In the genomic region with DNA sequence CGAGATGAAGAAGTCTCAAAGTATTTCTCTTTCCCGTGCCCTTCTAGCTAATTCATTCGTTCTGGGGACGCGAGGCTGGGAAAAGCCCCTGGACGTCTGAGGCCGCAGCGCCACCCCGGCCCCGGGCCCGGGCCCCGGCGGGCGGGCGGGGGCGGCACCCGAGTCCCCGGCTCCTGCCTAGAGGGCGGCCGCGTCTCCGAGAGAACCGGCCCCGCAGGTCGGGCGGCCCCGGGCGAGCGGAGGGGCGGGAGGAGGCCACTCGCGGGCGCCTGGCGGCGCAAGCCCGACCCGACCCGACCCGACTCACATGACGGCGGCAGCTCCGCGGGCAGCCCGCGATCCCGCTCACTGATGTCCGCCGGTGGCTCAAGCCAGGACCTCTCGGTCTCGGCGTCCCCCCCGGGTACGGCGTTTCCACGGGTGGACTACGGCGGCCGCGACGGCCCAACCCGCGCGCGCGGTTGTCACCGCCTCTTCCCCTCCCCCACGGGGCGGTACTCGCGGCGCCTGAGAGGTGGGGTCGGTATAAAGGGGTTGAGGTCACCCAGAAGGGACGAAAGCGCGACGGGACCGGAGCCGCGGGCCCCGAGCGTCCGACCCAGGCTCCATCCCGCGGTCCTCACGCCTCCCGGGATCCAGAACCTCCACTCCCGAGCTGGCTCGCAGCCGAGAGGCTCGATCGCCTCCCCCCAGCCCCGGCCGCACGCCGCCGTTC, we compare ENCODE assay signal across 8 mouse cellular contexts. TPM values are rescaled to one million over a fixed set of nuclear protein-coding genes. Genes with fewer than 3 reads are reported as not detected.
A peak's percentile ranks its signal among the peaks of the same experiment; 100 is the strongest.
DNase-seq lines count a peak whose midpoint lies in the region; ATAC-seq and TF ChIP-seq lines count a peak whose summit lies in the region.

TSS of gene Elf1 (plus strand) at position 571 of the 715 bp plus-strand sequence.

- under 1% methylated on average over 80 of the region's 96 CpGs for WGBS in hindbrain, postnatal 0 days
- 1% methylated on average over 90 of the region's 96 CpGs for WGBS in macrophage (ENCODE audit: missing documents)

- peak within 1 kb of the TSS; percentile 65 for H3K4me2 ChIP-seq in hindbrain, postnatal 0 days (ENCODE audit: low read depth, low read length)

- peak; percentile 92 to 94 for DNase-seq in gastrocnemius, adult 8-10 months (ENCODE audit: low spot score in 2 of 2)
- peak; percentile 96 for DNase-seq in hindbrain, postnatal 0 days (ENCODE audit: low spot score)
- peak; percentile 96 to 99 for DNase-seq in left cerebral cortex, adult 2 months (ENCODE audit: extremely low spot score in 1 of 2, low spot score in 2 of 2)
- peak; percentile 84 for DNase-seq in retina, postnatal 7 days (ENCODE audit: low read depth, low spot score)
- DNase-seq in urinary bladder, adult 18-20 months (ENCODE audit: low spot score in 2 of 2) = peak; percentile 95 to 98

- intact Hi-C loops in left cerebral cortex, adult 2 months (cut with DNase I) = loop anchor here (2.0 to 10.0 kb wide), 2 partner anchors 82 to 734 kb away; no protein-coding TSS in a partner anchor

- no peaks in the 10 kb centered on the region for H3K27me3 ChIP-seq in hindbrain, postnatal 0 days (ENCODE audit: insufficient read depth, low read length)

- no peaks in the 10 kb centered on the region for H3K9me3 ChIP-seq in hindbrain, postnatal 0 days (ENCODE audit: low read length)

- H3K36me3 ChIP-seq in hindbrain, postnatal 0 days (ENCODE audit: insufficient read depth, low read length) = no peaks in the 10 kb centered on the region
- peaks cover 6% of the 10 kb centered on the region; the same call in 1 of the 2 replicates for H3K36me3 ChIP-seq in macrophage (ENCODE audit: inconsistent target)

- ATAC-seq in activated CD4-positive, CD25-positive, alpha-beta regulatory T cell, adult 4 months = peak; percentile 43
- peak; percentile 48 for ATAC-seq in common myeloid progenitor, adult 5-6 weeks (replicated peaks; ENCODE audit: low read depth, poor library complexity, severe bottlenecking)
- ATAC-seq in hindbrain, postnatal 0 days = peak; percentile 84

- peaks cover 78% of the 10 kb centered on the region for H3K79me2 ChIP-seq in macrophage (ENCODE audit: inconsistent target)

- peak within 1 kb of the TSS; percentile 100 for H3K27ac ChIP-seq in hindbrain, postnatal 0 days
- H3K27ac ChIP-seq in left cerebral cortex, adult 2 months = peak within 1 kb of the TSS; percentile 100
- peak within 1 kb of the TSS; percentile 79 for H3K27ac ChIP-seq in macrophage

- TF ChIP-seq CTCF in hindbrain, postnatal 0 days (IDR thresholded peaks at IDR 0.05; ENCODE audit: low read depth) = no peak
- TF ChIP-seq CTCF in left cerebral cortex, adult 2 months (IDR thresholded peaks at IDR 0.05) = no peak

- peak within 1 kb of the TSS; percentile 98 for H3K4me3 ChIP-seq in hindbrain, postnatal 0 days (ENCODE audit: low read length)
- peak within 1 kb of the TSS; percentile 93 for H3K4me3 ChIP-seq in left cerebral cortex, adult 2 months
- peak within 1 kb of the TSS; percentile 63 for H3K4me3 ChIP-seq in macrophage (ENCODE audit: inconsistent target)

- H3K9ac ChIP-seq in hindbrain, postnatal 0 days (replicated peaks; ENCODE audit: low read length) = peak within 1 kb of the TSS; percentile 98

- H3K4me1 ChIP-seq in hindbrain, postnatal 0 days (ENCODE audit: insufficient read depth, low read length) = peaks cover 16% of the 10 kb centered on the region

RNA-seq across cellular contexts. Expression of gene Elf1, which starts in this region (rescaled TPM):
- 100 to 1,000 TPM; 122 to 145 TPM for polyA plus RNA-seq in activated CD4-positive, CD25-positive, alpha-beta regulatory T cell, adult 4 months (2017; shearing (Covaris generic))
- total RNA-seq in common myeloid progenitor, adult 5-6 weeks (2017) = 270 and 285 TPM in 2 replicates
- total RNA-seq in gastrocnemius, adult 8-10 months (2022) = 1 to 10 TPM; 3.0 to 4.3 (median 4.0) TPM
- total RNA-seq in hindbrain, postnatal 0 days (2014; rRNA removed) = 4.3 and 6.4 TPM in 2 replicates
- 3.4 TPM in 2 replicates for polyA plus RNA-seq in hindbrain, postnatal 0 days (2015; fragmentation: Nextera tagmentation; extraction: Ambion mirVana)
- total RNA-seq in left cerebral cortex, adult 2 months (2021) = 1 to 10 TPM; 4.1 to 4.6 TPM
- total RNA-seq in macrophage (2018; cell fraction: chromatin; rRNA removed) = 100 to 1,000 TPM in 10 of 26 experiments, 10 to 100 TPM in 16; 47.7 to 153 (median 95.3) TPM
- total RNA-seq in macrophage (2018; cell fraction: cytosol; rRNA removed) = 10 to 100 TPM; 48.3 to 92.7 (median 80.1) TPM
- 100 to 1,000 TPM in 8 of 26 experiments, 10 to 100 TPM in 18; 57.1 to 163 (median 87.9) TPM for total RNA-seq in macrophage (2018; cell fraction: nucleus; rRNA removed)
- 52.2 to 64.9 TPM (median 62.1 TPM) in 3 replicates for polyA plus RNA-seq in macrophage (2018)

Comparison
In these comparisons a context has a peak if more than half of its experiments do, and no peak if none do; other contexts are left out.
1. Peak in every context shown above with its lines: DNase-seq, ATAC-seq, H3K4me3 ChIP-seq and H3K27ac ChIP-seq.
2. RNA of gene Elf1 (total RNA-seq): 270 to 285 TPM in common myeloid progenitor, adult 5-6 weeks; 4.3 to 6.4 TPM in hindbrain, postnatal 0 days, 4.1 to 4.6 TPM in left cerebral cortex, adult 2 months and 3.0 to 4.3 TPM in gastrocnemius, adult 8-10 months; every median in the first group is over 10 times any median in the second.
3. RNA of gene Elf1 (polyA plus RNA-seq): 122 to 145 TPM in activated CD4-positive, CD25-positive, alpha-beta regulatory T cell, adult 4 months and 52.2 to 64.9 TPM in macrophage; 3.4 TPM in hindbrain, postnatal 0 days; every median in the first group is over 10 times any median in the second.